Mouse (Mus musculus) adrenal gland, postnatal 10 days (tissue): ENCODE measurements around the gene Fastk. TPM values are rescaled to one million over a fixed set of nuclear protein-coding genes. Genes with fewer than 3 reads are reported as not detected.

Source experiments
- DNase-seq: peaks from one replicate; pipeline ENCODE4 v3.0.0; 2021; ENCODE audit warnings: mixed read lengths
- total RNA-seq, 2 experiments: library from RNA; stranded (reverse); gene quantifications; 2 replicates each; pipeline ENCODE4 v1.2.3; 2021

Gene Fastk
- total RNA-seq, 2 experiments from 2014 or later, result 129 to 172 TPM

DNA sequence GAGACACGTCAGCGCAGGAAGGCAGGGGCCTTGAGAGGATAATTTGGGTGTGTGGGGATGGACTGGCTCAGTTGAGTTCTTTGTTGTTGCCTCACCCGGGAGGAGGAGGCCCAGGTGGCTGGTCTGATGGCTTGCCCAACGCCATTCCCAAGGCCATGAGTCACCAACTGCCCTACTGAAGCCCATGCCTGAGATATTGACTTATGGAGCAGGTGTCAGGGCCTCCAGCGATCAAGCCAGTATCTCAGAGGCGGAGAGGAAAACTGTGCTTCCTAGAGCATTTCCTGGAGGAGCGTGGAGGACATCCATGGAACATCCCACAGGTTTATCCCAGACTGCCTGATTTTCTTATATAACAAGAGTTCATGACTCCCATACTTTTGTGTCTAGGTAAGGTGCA is 52.4 kb downstream of the Fastk start:
- no peak for DNase-seq

DNA sequence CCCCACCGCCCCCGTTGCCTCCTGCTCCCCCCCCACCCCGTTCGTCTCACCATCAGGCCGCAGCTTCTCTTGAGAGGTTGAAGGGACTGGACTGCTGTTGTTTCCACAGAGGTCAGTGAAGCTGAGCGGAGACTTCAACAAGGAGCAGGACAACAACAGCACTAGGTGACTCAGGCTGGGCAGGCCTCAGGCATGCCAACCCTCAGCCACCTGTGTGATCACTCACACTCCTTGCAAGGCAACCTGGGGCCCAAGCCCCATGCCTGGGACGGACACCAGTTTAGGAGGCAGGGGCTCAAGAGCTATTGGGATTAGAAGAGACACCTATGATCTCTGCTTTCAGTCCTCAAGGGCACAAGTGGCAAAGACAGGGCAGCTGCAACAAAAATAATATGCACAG is 53.2 kb downstream of the Fastk start, which contains the start of gene Atg9b:
TSS of gene Atg9b (minus strand) at position 280 of the 400 bp plus-strand sequence.
- no peak for DNase-seq

DNA sequence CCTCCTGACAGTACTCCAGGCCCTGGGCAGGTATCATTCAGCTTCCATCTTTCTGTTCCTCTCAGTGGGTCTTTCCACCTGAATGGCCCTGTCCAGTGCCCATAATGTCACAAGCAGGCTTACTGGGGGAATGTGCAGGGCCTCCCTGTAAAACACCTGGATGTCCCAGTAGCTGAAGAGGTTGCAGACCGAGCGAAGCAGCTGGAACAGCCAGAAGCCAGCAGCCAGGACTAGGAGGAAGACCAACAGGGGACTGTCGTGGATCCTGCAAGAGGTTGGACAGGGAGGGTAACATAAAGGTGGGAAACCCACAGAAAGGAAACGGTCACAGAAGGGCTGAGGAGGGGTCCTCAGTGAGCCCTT is 55.4 kb downstream of the Fastk start:
- DNase-seq, result no peak

DNA sequence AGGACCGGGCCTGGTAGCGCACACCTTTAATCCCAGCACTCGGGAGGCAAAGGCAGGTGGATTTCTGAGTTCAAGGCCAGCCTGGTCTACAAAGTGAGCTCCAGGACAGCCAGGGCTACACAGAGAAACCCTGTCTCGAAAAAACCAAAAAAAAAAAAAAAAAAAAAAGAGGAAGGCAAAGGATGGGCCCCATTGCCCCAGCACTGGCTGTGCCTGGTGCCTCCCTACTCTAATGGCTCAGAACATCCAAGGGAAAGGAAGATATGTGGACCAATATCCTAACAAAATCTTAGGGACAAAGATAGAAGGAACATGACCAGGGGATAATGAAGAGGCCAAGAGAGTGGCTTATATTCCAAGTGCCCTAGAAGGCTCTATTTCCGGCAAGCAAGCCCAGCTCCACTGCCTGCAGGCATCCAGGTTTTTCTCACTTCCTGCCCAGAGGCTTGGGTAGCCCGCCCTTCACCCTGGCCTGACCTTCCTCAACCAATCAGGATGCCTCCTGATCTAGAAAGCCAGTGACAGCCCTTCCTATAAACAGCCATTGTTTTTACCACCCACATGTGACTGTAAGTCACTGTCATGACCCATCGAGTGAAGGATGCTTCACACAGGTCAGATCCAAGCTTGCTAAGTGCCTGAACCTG is 56.0 kb downstream of the Fastk start:
- DNase-seq, result no peak

Other genes with a start within 250 kb of the Fastk start
- gene Kcnh2, start 93.7 kb downstream of the Fastk start, total RNA-seq, result 10 to 100 TPM; 12.8 to 23.1 TPM
- gene Nos3, start 80.5 kb downstream of the Fastk start, total RNA-seq, result 10 to 100 TPM; 16.3 to 16.6 TPM
- gene Atg9b, start 53.1 kb downstream of the Fastk start, total RNA-seq, result under 1 TPM; 0.60 to 0.67 TPM
- gene Abcb8, start 51.6 kb downstream of the Fastk start, total RNA-seq, result 100 to 1,000 TPM in 1 of 2 experiments, 10 to 100 TPM in 1; 93.7 to 116 TPM
- gene Asic3, start 31.9 kb downstream of the Fastk start, total RNA-seq, result under 1 TPM; 0.54 to 0.76 TPM
- 10 to 100 TPM; 37.9 to 41.3 TPM for gene Cdk5, start 21.8 kb downstream of the Fastk start, total RNA-seq
- gene Slc4a2, start 21.4 kb downstream of the Fastk start, total RNA-seq, result 10 to 100 TPM; 58.7 to 60.9 TPM
- 10 to 100 TPM in 1 of 2 experiments, 1 to 10 TPM in 1; 9.1 to 10.5 TPM for gene Tmub1, start 2.6 kb upstream of the Fastk start, total RNA-seq
- gene Agap3, start 6.9 kb upstream of the Fastk start, total RNA-seq, result 10 to 100 TPM; 67.6 to 72.2 TPM
- gene Gbx1, start 81.9 kb upstream of the Fastk start, total RNA-seq, result under 1 TPM in 1 of 2 experiments, not detected in 1; 0.09 TPM
- 1 to 10 TPM; 1.0 to 6.2 TPM for gene Asb10, start 95.7 kb upstream of the Fastk start, total RNA-seq
- not detected for gene 4931409K22Rik, start 111.5 kb upstream of the Fastk start, total RNA-seq
- gene Abcf2, start 132.2 kb upstream of the Fastk start, total RNA-seq, result 10 to 100 TPM; 51.0 to 53.3 TPM
- gene Chpf2, start 141.5 kb upstream of the Fastk start, total RNA-seq, result 10 to 100 TPM; 35.4 to 46.3 TPM
- 10 to 100 TPM; 16.4 to 26.0 TPM for gene Smarcd3, start 179.1 kb upstream of the Fastk start, total RNA-seq
- gene Nub1, start 240.2 kb upstream of the Fastk start, total RNA-seq, result 10 to 100 TPM; 43.3 to 43.9 TPM